Mouse (Mus musculus) midbrain, embryonic 11.5 days (tissue): ENCODE measurements around the gene Trcg1. TPM values are rescaled to one million over a fixed set of nuclear protein-coding genes. Genes with fewer than 3 reads are reported as not detected.

Experiments
- ATAC-seq: fragments of 200-750 bp; cut with Nextera tagmentation; 2 replicates; pipeline ENCODE4 v1.8.0; 2017; ENCODE audit warnings: moderate TSS enrichment, moderate library complexity; ENCODE audit not compliant: low FRiP score
- DNase-seq: peaks from one replicate; pipeline ENCODE4 v3.0.0; 2015; ENCODE audit warnings: low spot score; ENCODE audit errors: missing footprints
- H3K27ac ChIP-seq: fragments of 300-500 bp; sonication (generic); 2 replicates; pipeline ENCODE4 v1.5.1; 2014; ENCODE audit warnings: low read depth, low read length
- H3K27me3 ChIP-seq: fragments of 300-500 bp; sonication (generic); 2 replicates; pipeline ENCODE4 v1.6.1; 2014; ENCODE audit warnings: mild to moderate bottlenecking, low read length, moderate library complexity, mixed read lengths; ENCODE audit not compliant: control insufficient read depth, insufficient read depth
- H3K36me3 ChIP-seq: fragments of 300-500 bp; sonication (generic); 2 replicates; pipeline ENCODE4 v1.6.1; 2014; ENCODE audit warnings: mild to moderate bottlenecking, low read length, moderate library complexity, mixed read lengths; ENCODE audit not compliant: control insufficient read depth, insufficient read depth
- H3K4me1 ChIP-seq: fragments of 300-500 bp; sonication (generic); 2 replicates; pipeline ENCODE4 v1.6.1; 2014; ENCODE audit warnings: low read length; ENCODE audit not compliant: control insufficient read depth, insufficient read depth
- H3K4me2 ChIP-seq: fragments of 300-500 bp; sonication (generic); 2 replicates; pipeline ENCODE4 v1.6.1; 2014; ENCODE audit warnings: mild to moderate bottlenecking, moderate library complexity
- H3K4me3 ChIP-seq: fragments of 300-500 bp; sonication (generic); 2 replicates; pipeline ENCODE4 v1.5.1; 2014; ENCODE audit warnings: low read depth, low read length
- H3K9ac ChIP-seq: fragments of 300-500 bp; sonication (generic); 2 replicates; pipeline ENCODE4 v1.6.1; 2014; ENCODE audit warnings: low read length
- H3K9me3 ChIP-seq: fragments of 300-500 bp; sonication (generic); 2 replicates; pipeline ENCODE4 v1.6.1; 2016; ENCODE audit warnings: low read length; ENCODE audit not compliant: control insufficient read depth
- WGBS: fragments of 180-500 bp; shearing (Covaris S2); extraction: QIAGEN DNeasy Blood & Tissue Kit; methylation state at CpG from one replicate; pipeline ENCODE4 v1.1.7; 2014; 5-methylcytosine and 5-hydroxymethylcytosine counted together
- polyA plus RNA-seq: library from polyadenylated mRNA; unstranded; fragments of >200 nt; fragmentation: Nextera tagmentation; extraction: Ambion mirVana; gene quantifications from 2 replicates; pipeline ENCODE4 v1.2.1, GENCODE M21; 2014

The Trcg1 gene
- polyA plus RNA-seq, 1 experiment from 2014 or later: not detected

GRCm38 (mm10) chr9:57273805-57274494 lies 37.6 kb downstream of the Trcg1 start:
- WGBS: 30% methylated on average over 6 of the region's 6 CpGs
- H3K27ac ChIP-seq: no peak overlapping the region
- no peak for ATAC-seq

DNA sequence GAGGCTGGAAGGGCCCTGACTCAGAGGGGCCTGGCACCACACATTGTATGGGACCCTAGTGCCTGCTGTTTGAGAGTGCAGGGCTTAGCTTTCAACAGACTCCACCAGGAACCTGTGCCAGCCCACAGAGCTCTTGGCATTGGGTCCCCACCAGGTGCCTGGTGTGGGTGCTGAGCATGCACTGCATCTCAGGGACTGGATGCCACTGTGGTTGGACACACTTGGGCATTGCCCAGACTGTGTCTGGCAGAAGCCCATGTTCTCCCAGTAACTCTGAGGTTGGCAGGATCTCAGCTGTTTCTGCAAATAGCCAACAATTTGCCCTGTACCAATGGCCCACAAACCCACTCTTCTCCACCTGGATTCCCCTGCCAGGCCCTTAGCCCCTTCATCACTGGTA lies 40.0 kb downstream of the Trcg1 start:
- ATAC-seq: no peak
- H3K9ac ChIP-seq: no peak overlapping the region
- no peaks in the 10 kb centered on the region; the same call in 1 of the 2 replicates for H3K4me1 ChIP-seq
- no peaks in the 10 kb centered on the region for H3K36me3 ChIP-seq
- no peak for DNase-seq
- H3K27me3 ChIP-seq: no peaks in the 10 kb centered on the region
- no peak overlapping the region for H3K4me3 ChIP-seq
- no peak overlapping the region for H3K27ac ChIP-seq
- H3K9me3 ChIP-seq: no peaks in the 10 kb centered on the region
- no peak overlapping the region for H3K4me2 ChIP-seq

More at GRCm38 (mm10) chr9:57273805-57274494, 37.6 kb downstream of the Trcg1 start:
- no peak overlapping the region for H3K9ac ChIP-seq
- H3K36me3 ChIP-seq: no peaks in the 10 kb centered on the region
- no peak for DNase-seq
- no peak overlapping the region for H3K4me2 ChIP-seq
- no peaks in the 10 kb centered on the region for H3K27me3 ChIP-seq
- H3K4me3 ChIP-seq: no peak overlapping the region
- no peaks in the 10 kb centered on the region for H3K9me3 ChIP-seq
- H3K4me1 ChIP-seq: 0 out of 2 replicates have a peak, but pooled peaks cover under 1% of the 10 kb centered on the region

DNA sequence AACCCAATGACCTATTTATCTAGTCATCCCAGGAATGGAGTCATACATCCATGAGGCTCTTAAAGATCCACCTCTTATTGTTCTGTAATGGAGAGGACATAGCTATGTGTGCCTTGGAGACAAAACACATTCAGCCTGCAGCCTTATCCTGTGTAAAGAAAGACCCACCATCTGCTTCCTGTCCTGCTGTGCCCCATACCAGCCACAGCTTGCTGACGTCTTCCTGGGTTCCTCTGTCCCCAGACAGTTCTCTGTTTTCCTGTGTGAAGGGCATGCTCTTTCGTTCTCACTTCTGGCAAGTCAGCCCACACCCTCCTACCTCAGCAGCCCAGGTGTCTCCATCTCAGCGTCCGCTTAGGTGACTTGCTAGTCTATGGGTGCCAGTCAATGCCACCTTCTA lies 41.9 kb downstream of the Trcg1 start:
- no peak for DNase-seq
- Histone ChIP-seq H3K36me3 (no peaks in the 10 kb centered on the region), H3K27me3 (no peaks in the 10 kb centered on the region), H3K4me2 (no peak overlapping the region), H3K4me1 (no peaks in the 10 kb centered on the region; the same call in none of the 2 replicates), H3K9me3 (no peaks in the 10 kb centered on the region), H3K4me3 (no peak overlapping the region), H3K27ac (no peak overlapping the region), H3K9ac (no peak overlapping the region)
- WGBS: 69% methylated on average over 4 of the region's 4 CpGs
- no peak for ATAC-seq

GRCm38 (mm10) chr9:57279441-57279840 lies 43.1 kb downstream of the Trcg1 start:
- H3K9me3 ChIP-seq: no peaks in the 10 kb centered on the region
- ATAC-seq: no peak
- H3K36me3 ChIP-seq: no peaks in the 10 kb centered on the region
- no peak overlapping the region for H3K4me3 ChIP-seq
- H3K9ac ChIP-seq: no peak overlapping the region
- no peaks in the 10 kb centered on the region; the same call in none of the 2 replicates for H3K4me1 ChIP-seq
- DNase-seq: no peak
- H3K27me3 ChIP-seq: no peaks in the 10 kb centered on the region
- WGBS: 77% methylated on average over 4 of the region's 4 CpGs
- no peak overlapping the region for H3K27ac ChIP-seq
- no peak overlapping the region for H3K4me2 ChIP-seq

DNA sequence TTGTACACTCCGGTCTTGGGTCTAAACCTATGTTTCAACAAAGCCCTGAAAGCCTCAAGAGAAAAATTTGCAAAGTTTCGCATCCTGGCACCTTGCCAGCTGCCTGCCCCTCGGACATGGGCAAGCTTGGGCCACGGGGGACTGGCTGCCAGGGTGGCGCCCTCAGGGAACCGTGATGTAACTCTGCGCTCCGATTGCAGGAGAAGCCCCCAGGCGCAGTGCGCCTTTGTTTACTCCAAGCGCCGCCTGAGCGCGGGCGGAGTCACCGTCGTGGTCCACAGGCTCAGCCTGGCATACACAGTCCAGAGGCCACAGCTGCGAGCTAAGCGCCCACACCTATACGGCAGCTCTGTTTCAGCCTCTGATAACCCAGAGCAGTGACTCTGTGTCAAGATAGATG lies 45.2 kb downstream of the Trcg1 start:
- H3K4me1 ChIP-seq: no peaks in the 10 kb centered on the region; the same call in none of the 2 replicates
- peak overlapping the region; percentile 37 for H3K4me2 ChIP-seq
- H3K27ac ChIP-seq: no peak overlapping the region
- H3K9me3 ChIP-seq: no peaks in the 10 kb centered on the region
- no peak overlapping the region; the same call in 1 of the 2 replicates for H3K4me3 ChIP-seq
- ATAC-seq (no peak), DNase-seq (peak; percentile 86)
- H3K36me3 ChIP-seq: no peaks in the 10 kb centered on the region
- no peaks in the 10 kb centered on the region for H3K27me3 ChIP-seq
- 15% methylated on average over 20 of the region's 20 CpGs for WGBS
- peak overlapping the region; percentile 43 for H3K9ac ChIP-seq

GRCm38 (mm10) chr9:57282686-57283085 lies 46.3 kb downstream of the Trcg1 start:
- Histone ChIP-seq H3K4me1 (no peaks in the 10 kb centered on the region; the same call in none of the 2 replicates), H3K27me3 (no peaks in the 10 kb centered on the region), H3K27ac (no peak overlapping the region), H3K4me3 (no peak overlapping the region), H3K36me3 (no peaks in the 10 kb centered on the region), H3K9ac (no peak overlapping the region), H3K4me2 (no peak overlapping the region), H3K9me3 (no peaks in the 10 kb centered on the region)
- 77% methylated on average over 3 of the region's 3 CpGs for WGBS
- no peak for ATAC-seq
- no peak for DNase-seq

DNA sequence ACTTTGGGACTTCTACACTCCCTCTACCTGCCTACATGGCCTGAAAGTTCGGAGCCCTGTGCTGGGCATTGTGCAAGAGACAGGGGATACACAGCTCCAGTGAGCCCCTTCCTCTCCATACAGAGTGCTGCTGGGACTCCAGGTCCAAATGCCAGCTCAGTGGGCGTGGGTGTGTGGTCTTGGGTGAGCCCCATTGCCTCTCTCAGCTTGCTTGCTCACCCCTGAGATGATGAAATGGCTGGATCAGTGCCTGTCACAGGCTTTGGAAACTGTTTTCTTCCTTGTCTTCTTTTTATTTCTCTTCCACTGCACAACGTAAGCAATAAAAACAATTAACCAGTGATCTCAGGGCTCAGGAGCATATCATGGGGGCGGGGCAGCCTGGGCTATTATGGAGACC lies 47.0 kb downstream of the Trcg1 start:
- no peak overlapping the region for H3K4me3 ChIP-seq
- H3K9me3 ChIP-seq: no peaks in the 10 kb centered on the region
- DNase-seq (no peak), ATAC-seq (no peak)
- no peaks in the 10 kb centered on the region; the same call in none of the 2 replicates for H3K4me1 ChIP-seq
- no peaks in the 10 kb centered on the region for H3K27me3 ChIP-seq
- 79% methylated on average over 4 of the region's 4 CpGs for WGBS
- H3K4me2 ChIP-seq: no peak overlapping the region
- no peaks in the 10 kb centered on the region for H3K36me3 ChIP-seq
- H3K9ac ChIP-seq: no peak overlapping the region
- no peak overlapping the region for H3K27ac ChIP-seq

DNA sequence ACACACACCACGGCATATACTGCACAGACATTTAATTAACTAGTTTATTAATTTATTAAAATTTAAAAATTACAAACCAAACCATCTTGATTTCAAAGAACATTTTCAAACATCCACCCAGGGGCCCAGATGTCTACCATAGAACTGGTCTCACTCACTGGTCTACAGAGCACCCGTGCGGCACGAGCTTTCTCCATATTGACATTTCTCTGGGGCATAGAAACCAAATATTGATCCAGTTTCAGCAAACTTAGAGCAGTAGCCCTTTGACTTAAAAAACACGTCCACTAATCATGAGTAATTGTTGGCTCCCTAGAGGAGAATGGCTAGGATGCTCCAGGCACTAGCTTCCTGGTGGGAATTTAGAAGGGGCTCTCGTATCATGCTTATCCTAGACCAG lies 50.8 kb downstream of the Trcg1 start:
- ATAC-seq: no peak
- Histone ChIP-seq H3K27ac (no peak overlapping the region), H3K9me3 (no peaks in the 10 kb centered on the region), H3K36me3 (no peaks in the 10 kb centered on the region), H3K9ac (no peak overlapping the region), H3K4me1 (no peaks in the 10 kb centered on the region), H3K4me2 (no peak overlapping the region), H3K27me3 (no peaks in the 10 kb centered on the region), H3K4me3 (no peak overlapping the region)
- 85% methylated on average over 6 of the region's 6 CpGs for WGBS
- no peak for DNase-seq

GRCm38 (mm10) chr9:57294905-57295304 lies 58.5 kb downstream of the Trcg1 start:
- Histone ChIP-seq H3K4me3 (no peak overlapping the region), H3K4me1 (no peaks in the 10 kb centered on the region), H3K36me3 (no peaks in the 10 kb centered on the region), H3K27ac (no peak overlapping the region), H3K4me2 (no peak overlapping the region), H3K9me3 (no peaks in the 10 kb centered on the region), H3K27me3 (no peaks in the 10 kb centered on the region), H3K9ac (no peak overlapping the region)
- 77% methylated on average over 3 of the region's 3 CpGs for WGBS
- DNase-seq (no peak), ATAC-seq (no peak)
